Mouse (Mus musculus): ENCODE measurements around the gene Folr2. TPM values are rescaled to one million over a fixed set of nuclear protein-coding genes. Genes with fewer than 3 reads are reported as not detected.
A peak's percentile ranks its signal among the peaks of the same experiment; 100 is the strongest.

The Folr2 gene
- total RNA-seq, 2 experiments from 2014 or later: 2.8 to 6.1 TPM

- DNase-seq: no peak
- intact Hi-C loops (cut with DNase I; ENCODE audit: low total_unique reads): loop anchor here (10.0 kb wide), 1 partner anchor 159 kb away; no protein-coding TSS in a partner anchor
Measured at GRCm38 (mm10) chr7:101833916-101834584, 22.9 kb downstream of the Folr2 start.

GRCm38 (mm10) chr7:101833352-101833751 is 23.6 kb downstream of the Folr2 start:
- intact Hi-C loops (cut with DNase I; ENCODE audit: low total_unique reads): loop anchor here (10.0 kb wide), 1 partner anchor 159 kb away; no protein-coding TSS in a partner anchor
- no peak for DNase-seq

GRCm38 (mm10) chr7:101832372-101832771 is 24.6 kb downstream of the Folr2 start:
- no peak for DNase-seq
- intact Hi-C loops (cut with DNase I; ENCODE audit: low total_unique reads): loop anchor here (10.0 kb wide), 1 partner anchor 158 kb away; no protein-coding TSS in a partner anchor

- intact Hi-C loops (cut with DNase I; ENCODE audit: low total_unique reads): loop anchor here (10.0 kb wide), 1 partner anchor 157 kb away; no protein-coding TSS in a partner anchor
- DNase-seq: no peak
Measured at GRCm38 (mm10) chr7:101831437-101831836, 25.6 kb downstream of the Folr2 start.

- intact Hi-C loops (cut with DNase I; ENCODE audit: low total_unique reads): loop anchor here (10.0 kb wide), 1 partner anchor 156 kb away; no protein-coding TSS in a partner anchor
- DNase-seq: no peak
Measured at GRCm38 (mm10) chr7:101830373-101830772, 26.6 kb downstream of the Folr2 start.

GRCm38 (mm10) chr7:101823758-101824630 is 33.0 kb downstream of the Folr2 start:
- intact Hi-C loops (cut with DNase I; ENCODE audit: low total_unique reads): no loop called here
- DNase-seq: no peak

GRCm38 (mm10) chr7:101822836-101823757 is 33.9 kb downstream of the Folr2 start:
- intact Hi-C loops (cut with DNase I; ENCODE audit: low total_unique reads): no loop called here

GRCm38 (mm10) chr7:101821571-101822501 is 35.2 kb downstream of the Folr2 start:
- intact Hi-C loops (cut with DNase I; ENCODE audit: low total_unique reads): no loop called here

More at GRCm38 (mm10) chr7:101822836-101823757, 33.9 kb downstream of the Folr2 start:
- DNase-seq: no peak

GRCm38 (mm10) chr7:101820295-101821030 is 36.5 kb downstream of the Folr2 start:
- intact Hi-C loops (cut with DNase I; ENCODE audit: low total_unique reads): no loop called here
- no peak for DNase-seq

More at GRCm38 (mm10) chr7:101821571-101822501, 35.2 kb downstream of the Folr2 start:
- peak; percentile 53 for DNase-seq

- intact Hi-C loops (cut with DNase I; ENCODE audit: low total_unique reads): no loop called here
- no peak for DNase-seq
Measured at GRCm38 (mm10) chr7:101817861-101818401, 39.1 kb downstream of the Folr2 start, which contains the start of gene Phox2a. TSS of gene Phox2a (plus strand) at chr7:101818313.

Small RNAs within 50 kb of the gene (microRNA-seq; reads per million reads assigned to microRNA genes)
- gene Gm22655: 0 reads per million in 2 experiments

Other genes with a start within 250 kb of the Folr2 start
- gene Clpb, start 193.6 kb downstream of the Folr2 start, total RNA-seq (2021): 10 to 100 TPM; 37.3 to 39.2 TPM
- not detected for gene Phox2a, start 38.9 kb downstream of the Folr2 start, total RNA-seq (2021)
- 10 to 100 TPM; 67.0 to 73.8 TPM for gene Inppl1, start 19.0 kb downstream of the Folr2 start, total RNA-seq (2021)
- 10 to 100 TPM; 23.7 to 27.7 TPM for gene Anapc15, start 6.5 kb upstream of the Folr2 start, total RNA-seq (2021)
- gene Folr1, start 13.6 kb upstream of the Folr2 start, total RNA-seq (2021): 1 to 10 TPM; 1.6 to 2.2 TPM
- gene Lamtor1, start 48.7 kb upstream of the Folr2 start, total RNA-seq (2021): 100 to 1,000 TPM; 101 to 102 TPM
- gene Tomt, start 49.2 kb upstream of the Folr2 start, total RNA-seq (2021): not detected
- gene Lrrc51, start 76.7 kb upstream of the Folr2 start, total RNA-seq (2021): 1 to 10 TPM; 3.6 to 3.7 TPM
- 10 to 100 TPM; 53.0 to 53.3 TPM for gene Numa1, start 76.9 kb upstream of the Folr2 start, total RNA-seq (2021)
- 1 to 10 TPM; 1.1 to 1.4 TPM for gene Il18bp, start 161.5 kb upstream of the Folr2 start, total RNA-seq (2021)
- 10 to 100 TPM; 17.9 to 18.9 TPM for gene Rnf121, start 208.3 kb upstream of the Folr2 start, total RNA-seq (2021)
- gene Xndc1, start 208.3 kb upstream of the Folr2 start, total RNA-seq (2021): 1 to 10 TPM; 3.8 to 4.9 TPM
- under 1 TPM; 0.53 to 0.84 TPM for gene Xntrpc, start 208.5 kb upstream of the Folr2 start, total RNA-seq (2021)
- gene Trpc2, start 225.9 kb upstream of the Folr2 start, total RNA-seq (2021): under 1 TPM in 1 of 2 experiments, not detected in 1; 0.21 TPM
- 100 to 1,000 TPM; 281 to 363 TPM for gene Art1, start 244.5 kb upstream of the Folr2 start, total RNA-seq (2021)

All from gastrocnemius, postnatal 14 days (tissue).